Mouse (Mus musculus) urinary bladder, postnatal 0 days (tissue): ENCODE measurements around the gene Gm15097. TPM values are rescaled to one million over a fixed set of nuclear protein-coding genes. Genes with fewer than 3 reads are reported as not detected.

ENCODE experiments used
- polyA plus RNA-seq: library from polyadenylated mRNA; unstranded; fragments of >200 nt; fragmentation: Nextera tagmentation; extraction: Ambion mirVana; gene quantifications from 2 replicates; pipeline ENCODE4 v1.2.1, GENCODE M21; 2015

Gm15097 gene
- not detected in 2 replicates for polyA plus RNA-seq

GRCm38 (mm10) chrX:149784173-149784572, at the start of gene Gm15097:
TSS of gene Gm15097 (plus strand) at chrX:149784473.

Other genes with a start within 250 kb of the Gm15097 start
- gene Gm10439, start 189.9 kb upstream of the Gm15097 start, polyA plus RNA-seq, result not detected in 2 replicates
- not detected in 2 replicates for gene Gm15091, start 157.2 kb downstream of the Gm15097 start, polyA plus RNA-seq